Mouse (Mus musculus): ENCODE results near the gene Kcne1.

The Kcne1 gene

DNA sequence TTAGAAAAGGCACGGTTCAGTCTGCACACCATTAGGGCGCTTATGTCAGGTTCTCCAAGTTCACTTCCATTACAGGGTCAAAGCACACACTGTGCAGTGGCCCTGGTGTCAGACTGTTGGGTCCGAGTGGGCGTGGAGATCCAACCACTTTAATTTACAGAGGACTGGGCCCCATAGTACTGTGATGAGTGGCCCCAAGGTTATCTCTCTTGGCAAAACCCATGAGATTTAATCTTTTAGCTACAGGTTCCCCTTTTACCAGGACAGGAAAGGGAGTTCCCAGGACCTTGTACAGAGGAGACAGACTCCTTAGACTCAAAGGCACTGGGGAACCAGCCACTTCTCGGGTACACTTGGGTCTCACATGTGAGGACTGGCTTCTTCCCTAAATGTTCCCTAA lies 3.9 kb downstream of the Kcne1 start:
- DNase-seq: no peak

DNA sequence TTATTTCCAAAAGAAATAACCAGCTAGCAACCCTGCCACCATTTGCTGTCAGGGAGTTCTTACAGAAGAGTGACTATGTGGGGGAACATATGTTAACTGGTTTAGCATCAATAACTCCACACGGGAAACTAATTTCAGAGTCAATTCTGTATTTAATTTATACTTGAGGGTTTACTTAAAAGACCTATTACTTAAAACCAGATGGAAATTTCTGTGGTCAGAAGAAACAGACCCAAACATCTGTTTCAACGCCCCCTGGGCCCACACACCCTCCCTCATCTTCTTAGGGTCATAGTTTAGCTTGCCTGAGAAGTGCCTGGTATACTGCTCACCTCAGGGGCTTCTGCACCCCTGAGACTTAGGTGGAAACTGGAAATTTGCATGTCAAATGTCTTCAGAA lies 5.4 kb downstream of the Kcne1 start:
- DNase-seq: no peak

DNA sequence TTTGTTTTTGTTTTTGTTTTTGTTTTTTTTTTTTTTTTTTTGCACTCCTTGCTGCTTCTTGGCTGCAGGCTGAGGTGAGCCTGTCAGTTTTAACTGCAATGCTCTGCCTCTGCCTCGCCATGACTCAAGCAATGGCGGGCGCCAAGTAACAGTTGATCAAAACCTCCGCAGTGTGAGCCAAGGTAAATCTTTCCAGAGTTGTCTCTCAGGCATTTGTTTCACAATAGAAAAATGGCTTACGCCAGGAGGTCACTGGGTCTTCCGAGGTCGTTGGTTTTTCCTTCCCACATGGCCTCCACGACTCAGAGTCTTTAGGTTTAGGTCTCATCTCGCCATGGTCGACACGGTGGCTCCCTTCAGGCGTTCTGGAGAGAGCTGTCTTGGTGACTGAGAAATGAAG lies 6.0 kb downstream of the Kcne1 start:
- peak; percentile 82 for DNase-seq

DNA sequence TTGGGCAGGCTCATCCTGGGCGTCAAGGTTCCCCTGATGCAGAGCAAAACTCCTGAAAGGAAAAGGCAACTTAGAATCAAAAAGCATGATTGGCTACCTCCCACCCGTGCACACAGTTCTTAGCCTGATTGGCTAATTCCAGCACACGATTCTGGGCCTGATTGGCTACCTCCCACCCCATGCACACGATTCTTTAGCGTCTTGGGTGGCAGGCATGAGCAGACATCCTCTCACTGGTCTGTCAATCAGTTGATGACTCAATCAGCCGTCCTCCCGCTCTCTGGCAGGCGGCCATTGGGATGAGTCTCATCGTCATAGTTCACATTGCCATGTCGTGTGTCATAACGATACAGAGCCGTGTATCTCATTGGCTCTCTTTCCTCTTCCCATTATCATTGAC lies 10.3 kb downstream of the Kcne1 start:
- peak; percentile 86 for DNase-seq

DNA sequence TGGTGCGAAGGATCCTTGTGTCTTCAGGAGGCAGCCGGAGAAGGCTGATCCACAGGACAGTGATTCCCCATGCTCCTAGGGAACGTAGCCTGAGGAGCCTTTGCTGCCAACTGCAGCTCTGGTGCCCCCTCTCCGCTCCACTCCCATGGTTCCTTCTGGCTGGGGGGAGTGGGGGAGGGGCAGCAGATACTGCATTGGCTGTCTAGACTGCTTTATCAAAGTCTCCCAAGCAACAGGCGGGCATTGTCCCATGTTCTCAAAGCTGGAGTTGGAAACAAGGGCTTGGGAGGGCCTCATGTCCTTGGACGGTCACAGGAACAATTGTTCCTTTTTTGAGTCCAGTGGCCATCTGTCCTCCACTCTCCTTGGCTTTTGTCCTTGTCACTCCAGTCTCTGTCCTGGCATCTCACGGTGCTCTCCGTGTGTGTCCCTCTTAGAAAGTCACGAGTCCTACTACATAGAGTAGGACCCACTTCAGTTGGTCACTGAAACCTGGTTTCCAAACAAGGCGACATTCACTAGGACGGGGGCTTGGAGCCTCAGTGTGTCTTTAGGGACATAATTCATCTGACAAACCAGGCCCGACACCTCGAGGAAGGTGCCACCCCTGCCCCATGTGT lies 12.9 kb downstream of the Kcne1 start:
- DNase-seq: peak; percentile 97

DNA sequence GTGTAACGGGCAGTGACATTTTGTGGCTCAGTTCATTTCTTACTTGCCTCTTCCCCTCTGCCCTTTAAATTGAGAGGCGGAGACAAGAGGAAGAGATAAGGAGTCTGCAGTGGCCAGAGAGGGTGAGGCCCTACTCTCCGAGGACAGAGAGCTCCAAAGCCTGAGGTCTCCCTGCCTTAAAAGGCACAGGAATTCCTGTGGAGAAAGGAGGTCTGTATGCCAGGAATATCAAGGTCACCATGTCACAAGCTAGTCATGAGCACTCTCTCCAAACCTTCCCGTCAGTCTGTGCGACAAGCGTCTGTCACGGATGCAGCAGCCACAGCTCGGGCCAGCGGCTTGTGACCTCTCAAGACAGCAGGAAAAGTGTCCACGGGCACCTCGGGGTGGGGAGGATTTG lies 14.1 kb downstream of the Kcne1 start:
- DNase-seq: peak; percentile 96

DNA sequence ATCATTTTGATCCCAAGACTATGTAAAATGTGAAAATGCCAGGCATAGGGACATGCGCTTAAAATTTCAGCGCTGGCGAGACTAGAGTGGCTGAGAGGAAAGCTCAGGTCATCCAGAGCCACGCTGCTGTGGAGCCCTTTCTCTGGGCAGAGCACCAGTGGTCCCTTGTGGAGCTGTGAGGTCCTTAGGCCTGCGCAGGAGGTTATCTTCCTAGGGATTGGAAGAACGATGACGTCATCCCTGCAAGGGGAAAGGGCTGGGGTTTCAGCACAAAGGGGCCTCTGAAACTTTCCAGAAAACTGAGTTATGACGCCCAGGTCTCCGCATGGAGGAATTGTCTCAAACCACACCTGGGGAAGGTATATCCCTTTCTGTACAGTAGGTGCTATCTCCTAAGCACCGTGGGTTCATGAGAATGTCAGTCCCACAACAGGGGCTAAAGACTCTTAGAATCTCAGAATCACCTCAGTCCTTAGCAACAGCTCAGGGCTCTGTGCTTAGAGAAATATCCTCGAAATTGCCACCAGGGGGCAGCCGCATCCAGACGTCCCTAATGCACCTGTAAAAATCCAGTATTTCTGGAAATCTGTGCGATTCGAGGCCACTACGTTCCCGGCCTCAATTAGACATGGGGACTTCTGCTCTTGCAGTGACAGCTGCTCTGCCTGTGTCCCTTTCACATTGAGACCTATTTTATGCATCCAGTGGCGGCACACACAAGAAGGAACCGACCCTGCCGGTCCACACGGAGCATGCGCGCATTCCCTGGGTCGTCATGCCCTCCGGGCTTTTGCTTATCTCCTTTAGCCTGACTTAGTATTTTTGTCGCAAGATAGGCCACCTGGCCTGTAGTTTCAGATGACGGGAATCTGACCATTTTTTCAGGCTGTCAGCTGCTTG lies 18.4 kb downstream of the Kcne1 start:
- DNase-seq: peak; percentile 94

DNA sequence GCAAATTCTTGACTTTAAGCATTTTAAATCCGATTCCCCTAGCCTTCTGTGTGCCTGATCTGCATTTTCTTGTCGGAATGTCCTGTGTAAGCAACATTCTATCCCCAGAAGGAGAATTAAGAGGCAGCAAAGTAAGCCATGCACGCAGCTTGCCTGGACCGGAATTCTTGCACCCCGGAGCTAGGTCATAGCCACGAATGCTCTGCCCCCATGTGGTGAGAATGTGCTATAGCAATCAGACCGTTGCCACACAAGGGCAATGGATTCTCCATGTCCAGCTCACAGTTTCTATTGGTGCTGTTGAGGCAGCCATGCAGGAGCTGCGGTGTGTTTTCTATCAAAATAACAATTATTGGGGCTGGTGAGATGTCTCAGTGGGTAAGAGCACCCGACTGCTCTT lies 23.0 kb downstream of the Kcne1 start:
- peak; percentile 92 for DNase-seq

DNA sequence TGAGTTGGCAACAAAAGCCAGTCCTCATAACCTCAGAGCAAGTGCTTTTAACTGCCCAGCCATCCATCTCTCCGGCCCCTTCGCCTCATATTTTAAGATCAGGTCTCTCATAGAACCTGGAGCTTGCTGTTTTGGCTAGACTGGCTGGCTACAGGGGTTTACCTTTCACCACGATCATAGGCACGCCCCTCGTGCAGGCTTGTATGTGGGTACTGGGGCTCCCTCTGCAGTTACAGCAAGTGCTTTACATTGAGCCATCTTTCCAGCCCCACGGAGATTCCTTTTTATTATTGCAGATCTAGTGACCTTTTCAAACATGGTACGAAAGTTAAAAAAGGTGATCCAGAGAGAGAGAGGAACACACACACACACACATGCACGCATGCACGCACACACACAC lies 24.7 kb downstream of the Kcne1 start:
- DNase-seq: no peak

DNA sequence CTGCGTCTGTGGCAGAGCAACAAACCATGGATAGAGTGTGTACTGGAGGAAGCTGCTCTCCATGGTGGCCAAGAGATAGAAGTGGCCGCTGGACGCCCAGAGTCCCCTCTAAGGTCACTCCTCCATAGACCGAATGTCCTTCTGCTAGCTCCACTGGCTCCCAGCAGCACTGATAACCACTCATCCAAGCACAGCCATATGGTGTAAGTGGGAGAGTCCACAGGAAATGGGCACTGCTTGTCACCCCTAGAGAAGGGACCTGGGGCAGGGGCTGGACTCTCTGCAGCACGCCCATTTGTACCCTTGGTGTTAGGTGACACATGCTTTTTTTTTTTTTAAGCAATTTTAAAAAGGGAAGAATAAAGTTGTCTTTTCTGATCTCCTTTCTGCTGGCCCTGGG lies 28.3 kb downstream of the Kcne1 start:
- DNase-seq: peak; percentile 86

DNA sequence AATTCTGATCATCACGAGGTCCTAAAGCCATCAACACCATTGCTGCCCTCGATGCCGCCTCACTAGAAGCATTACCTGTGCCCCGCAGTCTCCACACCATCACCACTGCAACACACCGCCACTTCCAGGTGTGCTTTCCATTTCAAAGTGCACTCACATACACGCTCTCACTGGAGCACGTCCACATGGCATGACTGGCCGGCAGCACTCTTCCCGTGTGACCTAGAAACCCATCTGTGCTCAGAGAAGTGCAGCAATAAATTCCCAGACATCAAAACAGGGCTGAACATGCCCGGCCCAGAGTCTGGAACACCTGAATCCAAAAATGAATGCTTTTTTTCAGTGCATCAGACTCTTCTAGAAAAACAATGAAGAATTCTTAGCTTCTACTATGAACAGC lies 31.4 kb downstream of the Kcne1 start:
- no peak for DNase-seq

DNA sequence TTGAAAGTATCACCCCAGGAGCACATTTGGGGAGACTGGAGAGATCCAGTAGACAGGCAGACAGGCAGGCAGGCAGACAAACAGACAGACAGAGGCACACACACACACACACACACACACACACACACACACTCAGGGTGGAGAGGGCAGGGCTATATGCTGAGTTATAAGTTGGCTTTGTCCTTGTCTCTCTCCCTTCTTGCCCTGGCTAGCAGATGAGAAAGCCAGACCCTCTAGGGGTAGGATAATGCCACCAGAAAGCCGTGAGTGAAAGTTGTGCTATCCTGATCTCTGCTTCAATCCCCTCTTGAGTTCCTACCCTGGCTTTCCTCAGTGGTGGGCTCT lies 34.2 kb downstream of the Kcne1 start:
- no peak for DNase-seq

DNA sequence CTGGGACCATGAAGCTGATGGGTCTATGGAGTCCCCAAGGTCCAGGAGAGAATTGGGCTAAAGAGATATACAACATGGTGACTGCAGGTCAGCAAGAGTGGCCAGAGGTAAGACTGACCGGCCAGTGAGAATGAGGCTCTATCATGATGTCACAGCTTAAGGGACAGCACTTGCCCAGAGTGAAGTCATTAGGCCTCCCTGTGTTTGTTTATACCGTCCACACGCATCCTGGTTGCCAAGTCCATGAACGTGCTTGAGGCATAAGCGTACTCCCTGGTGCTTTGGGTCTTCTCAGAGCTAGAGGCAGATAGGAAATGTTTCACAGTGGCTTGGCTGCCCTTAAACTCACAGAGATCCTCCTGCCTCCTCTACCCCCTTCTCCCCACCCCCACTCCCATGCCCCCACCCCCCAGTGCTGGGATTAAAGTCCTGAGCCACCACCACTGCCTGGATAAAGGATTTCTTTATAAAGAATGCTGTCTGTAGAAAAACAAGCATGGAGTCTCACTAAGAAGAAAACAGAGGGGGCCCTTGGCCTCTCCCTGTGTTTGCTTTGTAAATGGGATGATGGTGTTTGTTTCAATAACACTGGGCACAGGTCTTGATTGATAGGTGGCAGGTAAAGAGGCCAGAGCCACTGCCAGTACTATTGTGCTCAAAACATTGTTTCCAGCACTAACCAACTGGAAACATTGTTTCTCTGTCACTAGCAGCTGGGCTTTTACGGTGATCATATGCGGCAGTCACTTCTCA lies 34.8 kb downstream of the Kcne1 start:
- DNase-seq: no peak

DNA sequence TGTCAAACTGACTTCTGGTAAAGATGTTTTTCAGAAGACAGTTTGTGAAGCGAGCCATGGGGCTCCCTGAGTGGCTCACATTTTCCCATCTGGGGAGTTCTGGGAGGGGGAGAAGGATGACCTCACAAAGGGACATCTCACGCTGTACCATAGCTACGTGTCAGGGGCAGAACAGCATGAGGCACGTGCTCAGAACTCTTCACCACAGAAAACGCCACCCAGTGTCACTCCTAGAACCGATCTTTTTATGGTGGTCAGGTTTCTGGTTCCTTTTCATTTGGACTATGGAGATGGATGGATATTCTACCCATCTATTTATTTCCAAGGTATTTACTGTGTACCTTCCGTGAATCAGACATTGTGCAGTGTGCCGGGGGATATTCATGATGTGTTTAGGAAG lies 37.9 kb downstream of the Kcne1 start, which contains the start of gene Fam243:
Gene Fam243, minus strand, starts transcription at position 101 of the 400 bp plus-strand sequence.
- DNase-seq: no peak

DNA sequence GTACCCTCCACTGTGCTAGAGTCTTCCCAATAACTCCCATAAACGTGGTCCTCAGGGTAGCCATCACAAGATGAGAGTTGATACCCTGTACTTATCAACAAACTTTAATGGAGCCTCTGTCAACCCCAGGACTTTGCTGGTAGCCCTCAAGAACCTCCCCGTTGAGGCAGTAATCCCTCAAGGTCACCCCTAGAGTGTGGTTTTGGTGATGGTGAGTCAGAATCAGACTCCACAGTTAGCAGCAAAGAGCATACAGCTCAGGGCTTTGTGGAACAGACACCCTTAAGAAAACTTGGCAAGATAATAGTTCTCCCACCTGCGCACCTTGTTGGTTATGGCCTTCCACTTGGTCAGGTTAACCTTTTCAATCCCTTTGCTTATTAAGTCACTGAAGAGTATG lies 38.9 kb downstream of the Kcne1 start:
- no peak for DNase-seq

DNA sequence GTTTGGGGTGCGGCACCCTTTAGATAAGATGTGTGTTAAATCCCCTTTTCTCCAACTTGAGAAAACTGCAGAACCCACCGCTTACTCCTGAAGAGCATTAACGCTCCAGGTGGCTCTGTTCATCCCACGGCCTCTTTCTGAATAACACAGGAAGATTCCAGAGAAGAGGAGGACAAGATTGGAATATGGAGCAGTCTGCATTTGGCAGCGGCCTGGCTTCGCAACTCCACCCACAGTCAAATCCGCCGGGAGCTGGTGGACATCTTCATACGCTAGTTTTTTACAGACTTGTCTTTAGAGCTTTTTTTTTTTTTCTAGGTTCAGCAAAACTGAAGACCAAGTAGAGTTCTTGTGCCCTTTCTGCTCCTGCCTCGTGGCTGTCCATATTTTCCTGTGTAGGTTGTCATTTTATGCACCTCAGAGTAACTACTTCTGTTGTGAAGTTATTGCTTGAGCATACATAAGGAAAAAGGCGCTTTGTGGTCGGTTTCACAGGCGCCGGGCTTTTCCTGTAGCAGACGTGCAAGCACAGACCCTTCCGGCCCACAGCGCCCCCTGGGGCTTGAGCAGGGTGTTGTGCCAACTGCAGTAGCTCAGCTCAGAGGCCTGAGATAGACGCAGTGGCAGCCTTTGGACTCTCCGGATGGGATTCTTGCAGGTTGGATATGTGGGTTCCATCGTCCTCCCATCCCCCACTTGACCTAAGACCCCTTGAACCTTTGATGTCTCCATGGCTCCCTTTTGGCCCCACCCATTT lies 39.7 kb downstream of the Kcne1 start:
- DNase-seq: peak; percentile 92

DNA sequence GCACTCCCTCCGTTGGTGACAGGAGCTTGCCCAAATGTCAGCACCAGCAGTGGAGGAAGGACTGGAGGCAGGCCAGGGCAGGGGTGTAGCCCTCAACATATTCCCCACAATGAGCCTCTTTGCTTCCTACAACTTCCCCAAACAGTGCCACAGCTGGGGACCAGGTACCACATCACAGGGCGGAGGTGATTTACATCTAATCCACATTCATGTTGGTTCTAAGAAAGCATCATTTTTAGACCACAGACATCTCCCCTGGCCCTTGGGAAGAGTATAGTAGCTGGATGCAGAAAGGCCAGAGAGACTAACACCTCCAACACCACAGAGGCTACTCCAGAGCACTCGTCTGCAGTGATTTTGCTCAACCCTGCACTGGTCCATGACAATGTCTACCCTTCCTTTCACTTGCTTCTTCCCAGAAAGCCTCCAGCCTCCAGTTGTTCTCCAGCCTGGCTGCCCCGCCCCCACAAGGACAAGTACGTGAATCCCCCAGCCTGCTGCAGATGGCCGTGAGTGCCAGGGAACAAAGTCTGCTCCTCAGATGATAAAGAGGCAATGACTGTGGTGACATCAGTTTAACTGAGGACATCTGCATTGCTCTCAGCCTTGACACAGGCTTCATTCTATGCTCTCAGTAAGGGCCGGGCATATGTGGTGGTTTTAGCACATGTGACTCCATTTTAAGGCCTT lies 43.1 kb downstream of the Kcne1 start:
- DNase-seq: no peak

DNA sequence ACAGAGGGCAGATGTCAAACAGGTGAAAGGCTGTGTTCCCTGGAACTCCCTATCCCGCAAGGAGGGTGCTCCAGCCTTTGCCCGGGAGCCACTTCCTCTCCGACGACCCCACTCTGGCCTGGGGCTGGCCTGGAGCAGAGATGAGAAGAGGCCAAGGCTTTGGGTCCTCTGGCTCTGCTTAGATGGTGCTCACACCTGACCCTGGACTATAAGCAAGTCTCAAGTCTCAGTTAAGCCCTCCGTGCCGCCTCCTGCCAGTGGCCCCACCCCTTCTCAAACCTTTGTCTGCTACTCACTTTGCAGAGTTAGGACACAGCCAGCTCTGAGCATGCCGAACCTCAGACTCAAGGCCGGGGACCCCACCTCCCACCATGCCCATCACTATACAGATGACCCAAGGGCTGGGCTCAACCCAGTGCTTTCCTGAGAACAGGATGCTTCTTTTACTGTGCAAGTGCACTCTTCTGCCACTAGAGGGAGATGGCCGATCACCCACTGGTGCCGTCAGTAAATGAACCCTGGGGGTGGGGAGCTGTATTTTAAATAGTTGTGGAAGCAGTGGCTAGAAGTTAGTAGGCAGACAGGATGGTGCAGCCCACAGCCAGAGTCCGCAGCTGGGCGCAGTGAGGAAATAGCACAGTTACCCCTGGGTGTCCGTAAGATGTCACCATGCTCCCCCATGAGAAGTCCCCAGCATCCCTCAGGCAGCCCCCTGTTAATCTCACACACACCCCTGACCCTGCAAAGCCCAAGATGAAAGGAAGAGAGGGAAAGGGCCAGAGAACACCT lies 45.1 kb downstream of the Kcne1 start:
- DNase-seq: peak; percentile 93

DNA sequence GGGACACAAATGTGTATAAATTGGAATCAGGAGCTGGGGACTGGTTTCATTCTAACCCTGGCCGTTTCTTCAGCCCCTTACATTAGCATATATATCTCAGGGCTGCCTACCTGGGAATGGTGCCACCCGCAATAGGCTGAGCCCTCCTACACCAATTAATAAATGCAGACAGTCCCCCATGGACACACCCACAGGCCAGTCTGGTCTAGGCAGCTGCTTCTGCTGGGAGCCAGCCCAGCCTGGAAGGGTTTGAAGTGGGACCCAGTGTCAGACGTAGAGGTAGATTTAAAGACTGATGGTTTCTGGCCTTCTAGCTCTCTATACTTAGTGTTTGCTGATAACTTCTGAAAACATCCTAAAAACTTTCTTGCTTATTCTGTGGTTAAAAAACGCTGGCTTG lies 50.1 kb downstream of the Kcne1 start:
- no peak for DNase-seq

DNA sequence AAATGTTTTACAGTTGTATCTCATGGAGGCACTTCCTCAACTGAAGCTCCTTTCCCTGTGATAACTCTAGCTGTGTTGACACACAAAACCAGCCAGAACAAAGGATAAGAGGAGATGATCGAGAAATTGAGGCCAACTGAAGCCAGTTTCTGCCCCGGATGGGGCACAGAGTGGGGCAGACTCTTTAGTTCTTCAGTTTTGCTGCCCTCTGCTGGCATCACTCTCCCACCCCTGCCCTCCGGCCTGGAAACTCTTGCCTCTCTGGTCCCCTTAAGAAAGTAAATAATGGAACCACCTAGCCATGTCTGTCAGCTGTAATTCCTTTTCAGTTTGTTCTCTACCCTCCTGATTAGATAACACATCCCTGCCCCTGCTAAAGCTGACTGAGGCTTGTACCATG lies 51.3 kb downstream of the Kcne1 start:
- DNase-seq: no peak

DNA sequence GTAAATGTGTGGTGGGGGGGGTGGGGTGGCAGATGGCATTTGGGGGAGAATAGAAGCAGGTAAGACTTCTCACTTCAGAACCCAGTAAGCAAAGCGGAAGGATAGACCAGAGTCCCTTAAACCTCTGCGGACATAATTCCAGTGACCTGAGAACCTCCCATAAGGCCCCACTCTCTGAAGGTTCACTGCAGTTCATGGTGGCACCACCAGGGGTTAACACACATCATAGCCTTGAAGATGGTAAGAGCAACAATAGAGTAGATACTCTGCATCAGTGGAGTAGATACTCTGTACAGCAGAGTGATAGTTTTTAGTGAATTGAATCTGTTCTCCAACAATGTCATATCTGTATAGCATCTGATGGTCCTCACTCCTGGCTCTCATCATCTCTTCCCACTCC lies 53.7 kb downstream of the Kcne1 start:
- no peak for DNase-seq

DNA sequence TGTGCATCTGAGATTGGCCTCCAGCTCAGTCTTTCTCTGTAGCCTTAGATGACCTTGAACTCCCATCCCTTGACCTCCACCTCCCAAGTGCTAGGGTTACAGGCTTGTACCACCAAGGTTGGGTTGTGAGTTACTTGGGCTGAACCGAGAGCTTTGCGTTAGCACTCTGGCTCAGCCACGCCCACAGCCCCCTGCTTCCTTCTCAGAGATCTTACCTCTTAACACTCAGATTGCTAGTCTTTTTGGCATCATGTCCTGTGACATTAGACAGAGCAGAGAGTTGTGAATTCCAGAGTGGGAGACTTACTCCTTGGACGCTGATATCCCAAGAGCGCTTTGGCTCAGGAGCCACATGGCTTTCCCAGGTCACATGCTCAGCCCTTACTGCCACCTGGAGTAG lies 56.8 kb downstream of the Kcne1 start:
- DNase-seq: no peak
